Mouse (Mus musculus) myocyte (in vitro differentiated cells): ENCODE measurements around the gene Gm7029. TPM values are rescaled to one million over a fixed set of nuclear protein-coding genes. Genes with fewer than 3 reads are reported as not detected.

ENCODE experiments used
- H3K27me3 ChIP-seq: one replicate; pipeline ENCODE4 v1.6.1; 2011; ENCODE audit not compliant: control insufficient read depth, insufficient read depth, insufficient read length
- H3K36me3 ChIP-seq: one replicate; pipeline ENCODE4 v1.6.1; 2011; ENCODE audit not compliant: control insufficient read depth, insufficient read depth
- H3K4me2 ChIP-seq: one replicate; pipeline ENCODE4 v1.6.1; 2011; ENCODE audit warnings: low read depth, control low read depth
- H3K4me3 ChIP-seq: one replicate; pipeline ENCODE4 v1.5.1; 2011; ENCODE audit warnings: mild to moderate bottlenecking, control low read depth, moderate library complexity
- H3K79me2 ChIP-seq: one replicate; pipeline ENCODE4 v1.6.1; 2011; ENCODE audit not compliant: control insufficient read depth, insufficient read depth
- H3ac ChIP-seq: one replicate; pipeline ENCODE4 v1.6.1; 2011; ENCODE audit not compliant: control insufficient read depth, insufficient read length
- CEBPB ChIP-seq: IDR thresholded peaks from 2 replicates; pipeline ENCODE4 v1.6.1; 2011; ENCODE audit warnings: mild to moderate bottlenecking, moderate library complexity; ENCODE audit not compliant: poor library complexity, insufficient read depth, severe bottlenecking
- E2F4 ChIP-seq: IDR thresholded peaks from one replicate; pipeline ENCODE4 v1.6.1; 2011; ENCODE audit warnings: mild to moderate bottlenecking, control low read depth, moderate library complexity; ENCODE audit not compliant: insufficient read depth
- MAX ChIP-seq: IDR thresholded peaks from one replicate; pipeline ENCODE4 v1.6.1; 2011; ENCODE audit warnings: low read depth, mild to moderate bottlenecking, control low read depth
- MYOD1 ChIP-seq, 3 experiments: IDR thresholded peaks; one replicate each; pipeline ENCODE4 v1.6.1; 2011; ENCODE audit warnings: control low read depth in 2 of 3, low read depth in 2 of 3, mild to moderate bottlenecking in 2 of 3, moderate library complexity in 1 of 3; ENCODE audit not compliant: insufficient read length in 2 of 3, control insufficient read depth in 1 of 3
- MYOG ChIP-seq, 3 experiments: IDR thresholded peaks; one replicate each; pipeline ENCODE4 v1.6.1; 2011; ENCODE audit warnings: control low read depth in 2 of 3, low read depth in 2 of 3, mild to moderate bottlenecking in 2 of 3; ENCODE audit not compliant: insufficient read length in 2 of 3, control insufficient read depth in 1 of 3, insufficient read depth in 1 of 3
- POLR2A ChIP-seq: IDR thresholded peaks from one replicate; pipeline ENCODE4 v1.6.1; 2011; ENCODE audit warnings: low read depth, mild to moderate bottlenecking, control low read depth, moderate library complexity; ENCODE audit not compliant: insufficient read length
- POLR2AphosphoS2 ChIP-seq: IDR thresholded peaks from one replicate; pipeline ENCODE4 v1.6.1; 2011; ENCODE audit warnings: low read depth, control low read depth; ENCODE audit not compliant: insufficient read length
- REST ChIP-seq: IDR thresholded peaks from one replicate; pipeline ENCODE4 v1.6.1; 2011; ENCODE audit warnings: mild to moderate bottlenecking, control low read depth, moderate library complexity; ENCODE audit not compliant: insufficient read depth, insufficient read length
- SRF ChIP-seq: IDR thresholded peaks from one replicate; pipeline ENCODE4 v1.6.1; 2011; ENCODE audit warnings: low read depth; ENCODE audit not compliant: control insufficient read depth, insufficient read length
- TCF12 ChIP-seq: IDR thresholded peaks from one replicate; pipeline ENCODE4 v1.6.1; 2011; ENCODE audit warnings: mild to moderate bottlenecking, control low read depth; ENCODE audit not compliant: poor library complexity, insufficient read depth, severe bottlenecking
- TCF3 ChIP-seq: IDR thresholded peaks from one replicate; pipeline ENCODE4 v1.6.1; 2011; ENCODE audit warnings: low read depth, control low read depth; ENCODE audit not compliant: insufficient read length
- USF1 ChIP-seq: IDR thresholded peaks from one replicate; pipeline ENCODE4 v1.6.1; 2011; ENCODE audit warnings: low read depth, mild to moderate bottlenecking, control low read depth, moderate library complexity
- polyA plus RNA-seq: library from polyadenylated mRNA; unstranded; fragments of >200 nt; fragmentation: generic; extraction: Trizol; gene quantifications from one replicate; pipeline ENCODE4 v1.2.1, GENCODE M21; 2012; ENCODE audit warnings: missing spikeins

Gm7029 gene
- polyA plus RNA-seq, 1 experiment, result not detected

GRCm38 (mm10) chr17:33913264-33913663 lies 39.6 kb downstream of the Gm7029 start:
- Histone ChIP-seq H3K27me3 (no peaks in the 10 kb centered on the region), H3ac (no peak overlapping the region), H3K4me3 (no peak overlapping the region), H3K4me2 (no peak overlapping the region), H3K79me2 (peaks cover 16% of the 10 kb centered on the region), H3K36me3 (peaks cover 11% of the 10 kb centered on the region)
- no peak for TF ChIP-seq REST
- TF ChIP-seq POLR2AphosphoS2, result no peak
- TF ChIP-seq MYOG (IDR thresholded peaks at IDR 0.05; ENCODE audit: control insufficient read depth in 1 of 3, insufficient read depth in 1 of 3, insufficient read length in 2 of 3, low read depth in 2 of 3), result no peak
- no peak for TF ChIP-seq CEBPB

- peaks cover 16% of the 10 kb centered on the region for H3K79me2 ChIP-seq
- H3K27me3 ChIP-seq, result no peaks in the 10 kb centered on the region
- H3ac ChIP-seq, result no peak overlapping the region
- H3K36me3 ChIP-seq, result peaks cover 11% of the 10 kb centered on the region
- H3K4me2 ChIP-seq, result no peak overlapping the region
- no peak overlapping the region for H3K4me3 ChIP-seq
- TF ChIP-seq E2F4 (no peak), MYOG (IDR thresholded peaks at IDR 0.05; ENCODE audit: control insufficient read depth in 1 of 3, insufficient read depth in 1 of 3, insufficient read length in 2 of 3, low read depth in 2 of 3) (no peak), TCF3 (no peak), POLR2AphosphoS2 (no peak), SRF (no peak), CEBPB (no peak), POLR2A (no peak), TCF12 (no peak), REST (no peak), MYOD1 (IDR thresholded peaks at IDR 0.05; ENCODE audit: control insufficient read depth in 1 of 3, insufficient read length in 2 of 3, low read depth in 2 of 3) (no peak), MAX (no peak), USF1 (no peak)
These were observed 40.3 kb downstream of the Gm7029 start for GRCm38 (mm10) chr17:33913905-33914304.

GRCm38 (mm10) chr17:33914969-33915391 lies 41.3 kb downstream of the Gm7029 start:
- H3K79me2 ChIP-seq, result peaks cover 14% of the 10 kb centered on the region
- no peaks in the 10 kb centered on the region for H3K27me3 ChIP-seq
- H3K4me3 ChIP-seq, result peak overlapping the region; percentile 41
- peaks cover 11% of the 10 kb centered on the region for H3K36me3 ChIP-seq
- peak overlapping the region; percentile 61 for H3K4me2 ChIP-seq
- TF ChIP-seq E2F4 (no peak), MYOD1 (IDR thresholded peaks at IDR 0.05; ENCODE audit: control insufficient read depth in 1 of 3, insufficient read length in 2 of 3, low read depth in 2 of 3) (no peak)
- no peak overlapping the region for H3ac ChIP-seq

GRCm38 (mm10) chr17:33915671-33916250 lies 42.1 kb downstream of the Gm7029 start, which contains the start of the genes Tapbp and Zbtb22:
Gene Tapbp, plus strand, starts transcription at chr17:33915899.
Gene Zbtb22, plus strand, starts transcription at chr17:33915904.
- Histone ChIP-seq H3K36me3 (peaks cover 11% of the 10 kb centered on the region), H3K4me2 (peak within 1 kb of the TSS; percentile 78), H3ac (no peak within 1 kb of the TSS), H3K79me2 (peaks cover 6% of the 10 kb centered on the region), H3K27me3 (no peaks in the 10 kb centered on the region), H3K4me3 (peak within 1 kb of the TSS; percentile 41)
- TF ChIP-seq MYOG (IDR thresholded peaks at IDR 0.05; ENCODE audit: control insufficient read depth in 1 of 3, insufficient read depth in 1 of 3, insufficient read length in 2 of 3, low read depth in 2 of 3) (no peak), MAX (no peak), POLR2A (peak; percentile 54), SRF (no peak), CEBPB (no peak), POLR2AphosphoS2 (peak; percentile 84), TCF12 (no peak), TCF3 (no peak), MYOD1 (IDR thresholded peaks at IDR 0.05; ENCODE audit: control insufficient read depth in 1 of 3, insufficient read length in 2 of 3, low read depth in 2 of 3) (no peak)

- TF ChIP-seq SRF, result no peak
- TF ChIP-seq REST, result no peak
- TF ChIP-seq TCF3, result no peak
- TF ChIP-seq TCF12, result no peak
- no peak for TF ChIP-seq CEBPB
- TF ChIP-seq MYOD1 (IDR thresholded peaks at IDR 0.05; ENCODE audit: control insufficient read depth in 1 of 3, insufficient read length in 2 of 3, low read depth in 2 of 3), result no peak
- TF ChIP-seq USF1, result no peak
- no peak for TF ChIP-seq E2F4
- TF ChIP-seq MAX, result no peak
- TF ChIP-seq POLR2AphosphoS2, result no peak
- TF ChIP-seq POLR2A, result no peak
- TF ChIP-seq MYOG (IDR thresholded peaks at IDR 0.05; ENCODE audit: control insufficient read depth in 1 of 3, insufficient read depth in 1 of 3, insufficient read length in 2 of 3, low read depth in 2 of 3), result no peak
- H3K4me3 ChIP-seq, result peak overlapping the region; percentile 41
- peaks cover 6% of the 10 kb centered on the region for H3K79me2 ChIP-seq
- peaks cover 11% of the 10 kb centered on the region for H3K36me3 ChIP-seq
- H3K4me2 ChIP-seq, result peak overlapping the region; percentile 78
- H3K27me3 ChIP-seq, result no peaks in the 10 kb centered on the region
- no peak overlapping the region for H3ac ChIP-seq
These were observed 42.7 kb downstream of the Gm7029 start for GRCm38 (mm10) chr17:33916294-33916693.
